Mouse (Mus musculus) stomach, postnatal 0 days (tissue): ENCODE results near the gene Slc9a9. TPM values are rescaled to one million over a fixed set of nuclear protein-coding genes. Genes with fewer than 3 reads are reported as not detected.

Experiments used
- ATAC-seq: fragments of 200-750 bp; cut with Nextera tagmentation; 2 replicates; pipeline ENCODE4 v1.8.0; 2017; ENCODE audit not compliant: low FRiP score, low TSS enrichment
- DNase-seq: peaks from one replicate; pipeline ENCODE4 v3.0.0-alpha.2; 2016; ENCODE audit warnings: low spot score
- H3K27ac ChIP-seq: fragments of 300-500 bp; sonication (generic); replicated peaks from 2 replicates; pipeline ENCODE4 v1.5.1; 2014; ENCODE audit warnings: mild to moderate bottlenecking, control low read depth
- H3K27me3 ChIP-seq: fragments of 300-500 bp; sonication (generic); 2 replicates; pipeline ENCODE4 v1.6.1; 2014; ENCODE audit warnings: low read length; ENCODE audit not compliant: control insufficient read depth, insufficient read depth
- H3K36me3 ChIP-seq: fragments of 300-500 bp; sonication (generic); 2 replicates; pipeline ENCODE4 v1.6.1; 2014; ENCODE audit warnings: low read length, mixed read lengths; ENCODE audit not compliant: control insufficient read depth, insufficient read depth
- H3K4me1 ChIP-seq: fragments of 300-500 bp; sonication (generic); replicated peaks from 2 replicates; pipeline ENCODE4 v1.6.1; 2014; ENCODE audit warnings: antibody characterized with exemption; ENCODE audit not compliant: control insufficient read depth, insufficient read depth
- H3K4me2 ChIP-seq: fragments of 300-500 bp; sonication (generic); replicated peaks from 2 replicates; pipeline ENCODE4 v1.6.1; 2014; ENCODE audit warnings: low read depth, mild to moderate bottlenecking, control low read depth, moderate library complexity
- H3K4me3 ChIP-seq: fragments of 300-500 bp; sonication (generic); 2 replicates; pipeline ENCODE4 v1.5.1; 2014; ENCODE audit warnings: low read depth, low read length, control low read depth
- H3K9ac ChIP-seq: fragments of 300-500 bp; sonication (generic); 2 replicates; pipeline ENCODE4 v1.6.1; 2014; ENCODE audit warnings: mild to moderate bottlenecking, low read length, control low read depth, mixed read lengths
- H3K9me3 ChIP-seq: fragments of 300-500 bp; sonication (generic); 2 replicates; pipeline ENCODE4 v1.6.1; 2016; ENCODE audit warnings: low read length; ENCODE audit not compliant: control insufficient read depth
- CTCF ChIP-seq: IDR thresholded peaks from 2 replicates; pipeline ENCODE4 v1.5.1; 2016; ENCODE audit warnings: antibody characterized with exemption, low read depth, mild to moderate bottlenecking, moderate library complexity
- EP300 ChIP-seq: optimal IDR thresholded peaks from 2 replicates; pipeline ENCODE3; 2016; ENCODE audit warnings: antibody characterized with exemption
- WGBS: fragments of 180-500 bp; shearing (Covaris S2); extraction: QIAGEN DNeasy Blood & Tissue Kit; methylation state at CpG from one replicate; pipeline ENCODE4 v1.1.7; 2014; 5-methylcytosine and 5-hydroxymethylcytosine counted together
- polyA plus RNA-seq: library from polyadenylated mRNA; unstranded; fragments of >200 nt; fragmentation: Nextera tagmentation; extraction: Ambion mirVana; gene quantifications from 2 replicates; pipeline ENCODE4 v1.2.1, GENCODE M21; 2015

The Slc9a9 gene
- polyA plus RNA-seq, 1 experiment from 2014 or later, result 3.4 TPM

DNA sequence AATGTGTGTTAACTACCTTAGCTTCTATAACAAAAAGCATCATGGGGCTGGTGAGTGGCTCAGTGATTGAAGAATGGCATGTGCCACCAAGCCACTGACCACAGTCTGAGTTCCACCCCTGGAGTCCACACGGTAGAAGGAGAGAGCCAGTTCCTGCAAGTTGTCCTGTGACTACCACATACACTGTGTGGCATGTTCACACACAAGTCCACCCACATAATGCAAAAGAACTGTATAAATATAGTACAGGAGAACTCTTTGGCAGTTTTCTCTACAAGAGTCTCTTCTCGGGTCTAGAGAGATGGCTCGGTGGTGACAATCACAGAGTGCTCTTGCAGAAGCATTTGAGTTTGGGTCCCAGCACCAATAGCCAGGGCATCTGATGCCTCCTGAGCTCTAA lies 212.8 kb downstream of the Slc9a9 start:
- no peaks in the 10 kb centered on the region for H3K4me1 ChIP-seq
- no peaks in the 10 kb centered on the region for H3K36me3 ChIP-seq
- no peaks in the 10 kb centered on the region for H3K27me3 ChIP-seq
- H3K9ac ChIP-seq, result no peak overlapping the region
- H3K27ac ChIP-seq, result no peak overlapping the region
- TF ChIP-seq EP300 (no peak), CTCF (no peak)
- WGBS, result 87% methylated on average over 3 of the region's 3 CpGs
- H3K9me3 ChIP-seq, result no peaks in the 10 kb centered on the region
- H3K4me3 ChIP-seq, result no peak overlapping the region
- ATAC-seq (no peak), DNase-seq (no peak)
- H3K4me2 ChIP-seq, result no peak overlapping the region

GRCm38 (mm10) chr9:94883435-94883834 lies 213.7 kb downstream of the Slc9a9 start:
- H3K27me3 ChIP-seq, result no peaks in the 10 kb centered on the region
- H3K4me1 ChIP-seq, result no peaks in the 10 kb centered on the region
- WGBS, result 83% methylated on average over 5 of the region's 5 CpGs
- H3K36me3 ChIP-seq, result no peaks in the 10 kb centered on the region
- TF ChIP-seq CTCF, result no peak
- TF ChIP-seq EP300, result no peak
- no peak for ATAC-seq
- no peak overlapping the region for H3K9ac ChIP-seq
- DNase-seq, result no peak
- no peak overlapping the region for H3K27ac ChIP-seq
- H3K4me3 ChIP-seq, result no peak overlapping the region
- H3K4me2 ChIP-seq, result no peak overlapping the region
- no peaks in the 10 kb centered on the region for H3K9me3 ChIP-seq

DNA sequence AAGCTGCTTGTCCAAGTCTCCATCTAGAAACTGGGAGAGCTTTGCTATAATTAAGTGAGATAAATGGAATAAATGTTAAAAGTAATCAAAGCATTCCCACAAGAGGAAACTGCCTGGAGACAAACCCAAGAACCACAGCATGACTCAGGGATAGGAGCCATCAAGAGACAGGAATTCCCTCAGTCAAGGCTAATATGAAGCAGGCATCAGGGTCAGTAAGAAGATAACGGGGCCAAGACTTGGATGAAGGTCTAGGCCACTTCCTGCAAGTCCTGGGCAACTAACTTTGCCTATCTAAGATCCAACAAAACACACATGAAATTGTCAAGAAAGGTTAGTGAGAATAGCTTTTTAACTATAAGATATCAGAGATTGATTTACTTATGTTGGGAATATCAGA lies 215.4 kb downstream of the Slc9a9 start:
- no peaks in the 10 kb centered on the region for H3K27me3 ChIP-seq
- TF ChIP-seq CTCF (no peak), EP300 (no peak)
- DNase-seq (no peak), ATAC-seq (no peak)
- no peaks in the 10 kb centered on the region for H3K4me1 ChIP-seq
- WGBS, result 68% methylated on average over 1 of the region's 1 CpGs
- no peak overlapping the region for H3K9ac ChIP-seq
- no peaks in the 10 kb centered on the region for H3K9me3 ChIP-seq
- no peak overlapping the region for H3K4me3 ChIP-seq
- H3K36me3 ChIP-seq, result no peaks in the 10 kb centered on the region
- H3K4me2 ChIP-seq, result no peak overlapping the region
- H3K27ac ChIP-seq, result no peak overlapping the region

DNA sequence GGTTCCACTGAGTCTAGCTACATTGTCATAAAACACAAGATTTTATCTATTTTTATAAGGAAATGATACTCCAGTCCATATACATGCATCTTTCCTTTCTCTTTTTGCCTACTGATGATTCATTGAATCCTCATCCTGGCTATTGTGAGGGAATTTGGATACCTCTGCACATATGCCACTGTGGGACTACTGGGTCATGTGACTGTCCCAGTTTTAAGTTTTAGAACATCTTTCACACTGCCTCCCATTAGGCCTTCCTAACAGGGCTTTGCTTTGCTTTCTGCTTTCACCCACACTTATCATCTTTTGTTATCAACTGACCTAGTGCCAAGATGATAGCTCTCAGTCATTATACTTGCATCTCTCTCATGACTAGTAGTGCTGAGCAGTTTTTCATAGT lies 219.9 kb downstream of the Slc9a9 start:
- Histone ChIP-seq H3K4me3 (no peak overlapping the region), H3K4me2 (no peak overlapping the region), H3K9me3 (no peaks in the 10 kb centered on the region), H3K27ac (no peak overlapping the region), H3K4me1 (no peaks in the 10 kb centered on the region), H3K36me3 (no peaks in the 10 kb centered on the region), H3K27me3 (no peaks in the 10 kb centered on the region), H3K9ac (no peak overlapping the region)
- TF ChIP-seq EP300 (no peak), CTCF (no peak)
- DNase-seq, result no peak
- no peak for ATAC-seq

DNA sequence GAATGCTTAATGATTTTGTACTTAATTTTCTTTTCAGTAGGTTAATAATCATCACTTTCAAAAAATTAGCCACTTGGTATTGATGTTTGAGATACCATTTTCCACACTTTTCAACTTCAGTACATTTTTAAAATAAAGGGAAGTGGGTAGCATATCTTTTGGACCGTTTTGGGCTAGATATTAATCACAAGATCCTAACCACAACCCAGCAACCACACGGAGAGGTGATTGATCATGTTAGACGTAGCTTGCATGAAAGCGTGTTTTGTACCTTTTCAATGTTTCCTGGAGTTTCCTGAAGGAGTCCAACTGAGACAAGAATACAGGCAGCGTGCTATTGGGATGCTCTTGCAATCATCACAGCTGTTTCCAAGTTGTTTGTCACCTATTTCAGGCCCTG lies 226.2 kb downstream of the Slc9a9 start:
- TF ChIP-seq EP300 (no peak), CTCF (no peak)
- Histone ChIP-seq H3K36me3 (no peaks in the 10 kb centered on the region), H3K9me3 (no peaks in the 10 kb centered on the region), H3K27ac (no peak overlapping the region), H3K27me3 (no peaks in the 10 kb centered on the region), H3K9ac (no peak overlapping the region), H3K4me3 (no peak overlapping the region), H3K4me1 (no peaks in the 10 kb centered on the region), H3K4me2 (no peak overlapping the region)
- 58% methylated on average over 5 of the region's 5 CpGs for WGBS
- ATAC-seq, result no peak
- DNase-seq, result no peak

GRCm38 (mm10) chr9:94904180-94904579 lies 234.5 kb downstream of the Slc9a9 start:
- DNase-seq (no peak), ATAC-seq (no peak)
- no peak overlapping the region for H3K27ac ChIP-seq
- no peaks in the 10 kb centered on the region for H3K4me1 ChIP-seq
- H3K9me3 ChIP-seq, result no peaks in the 10 kb centered on the region
- no peaks in the 10 kb centered on the region for H3K27me3 ChIP-seq
- no peak overlapping the region for H3K4me3 ChIP-seq
- H3K9ac ChIP-seq, result no peak overlapping the region
- no peaks in the 10 kb centered on the region for H3K36me3 ChIP-seq
- TF ChIP-seq CTCF, result no peak
- no peak for TF ChIP-seq EP300
- no peak overlapping the region for H3K4me2 ChIP-seq
